Mouse (Mus musculus) E14TG2a.4 (cell line): ENCODE results near the gene Brd3os.

ENCODE experiments used
- H3K27me3 ChIP-seq: 2 replicates; pipeline ENCODE4 v1.6.1; 2014; ENCODE audit warnings: low read length, control low read depth; ENCODE audit not compliant: insufficient read depth
- H3K36me3 ChIP-seq: 2 replicates; pipeline ENCODE4 v1.6.1; 2014; ENCODE audit warnings: low read length, control low read depth; ENCODE audit not compliant: insufficient read depth
- H3K4me1 ChIP-seq: replicated peaks from 2 replicates; pipeline ENCODE4 v1.6.1; 2014; ENCODE audit warnings: low read depth, low read length, control low read depth
- H3K4me3 ChIP-seq: replicated peaks from 2 replicates; pipeline ENCODE4 v1.5.1; 2014; ENCODE audit warnings: mild to moderate bottlenecking, low read length
- H3K9me3 ChIP-seq: 2 replicates; pipeline ENCODE4 v1.6.1; 2014; ENCODE audit warnings: low read length, control low read depth
- CTCF ChIP-seq: conservative IDR thresholded peaks from 2 replicates; pipeline ENCODE4 v1.5.1; 2014; ENCODE audit warnings: low read length
- NANOG ChIP-seq: IDR thresholded peaks from 2 replicates; pipeline ENCODE4 v1.6.1; 2014; ENCODE audit warnings: borderline replicate concordance, low read length, mixed read lengths
- POU5F1 ChIP-seq: IDR thresholded peaks from 2 replicates; pipeline ENCODE4 v1.6.1; 2014; ENCODE audit warnings: low read length, borderline replicate concordance

Brd3os gene

DNA sequence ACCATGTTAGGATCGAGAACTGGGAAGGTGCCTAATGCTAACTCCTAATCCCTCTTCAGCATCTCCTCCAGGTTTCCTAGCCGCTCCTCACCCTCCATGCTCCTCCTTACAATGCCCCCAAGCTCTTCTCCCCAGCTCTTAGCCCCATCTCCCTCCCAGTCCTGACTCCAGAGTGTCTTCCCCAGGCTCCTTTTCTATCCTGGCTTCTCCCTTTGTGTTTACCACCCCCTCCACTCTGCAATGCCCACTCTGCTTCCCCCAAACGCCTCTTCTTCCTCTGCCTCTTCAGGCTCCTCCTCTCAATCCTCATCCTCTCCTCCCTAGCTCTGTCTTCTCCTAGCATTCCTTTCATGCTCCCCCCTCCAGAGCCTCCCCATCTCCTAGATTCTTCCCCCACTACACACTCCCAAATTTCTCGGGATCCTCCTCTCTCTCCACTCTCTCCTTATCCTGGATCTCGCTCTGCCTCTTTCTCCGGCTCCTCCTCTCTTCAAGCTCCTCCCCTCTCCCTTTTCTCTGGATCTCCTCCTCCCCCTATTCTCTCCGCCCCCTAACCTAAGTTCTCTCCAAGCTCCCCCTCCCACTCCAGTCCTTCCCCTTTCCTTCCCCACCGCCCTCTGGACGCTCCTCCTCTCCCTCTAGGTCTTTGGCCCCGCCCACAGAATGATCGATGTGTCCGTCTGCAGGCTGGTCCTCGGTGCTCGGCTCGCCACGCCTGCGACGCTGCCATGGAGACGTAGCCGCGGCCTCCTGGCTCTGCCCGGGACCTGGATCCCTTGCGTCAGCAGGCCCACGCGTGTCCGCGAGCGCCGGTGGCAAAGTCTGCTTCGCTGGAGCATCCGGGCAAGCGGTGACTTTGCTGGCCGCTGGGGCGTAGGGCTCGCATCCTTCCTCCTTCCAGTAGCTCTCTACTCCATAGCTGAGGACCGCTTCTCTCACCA, at the start of gene Brd3os:
Gene Brd3os, plus strand, starts transcription at position 558 of the 941 bp plus-strand sequence.
- peak within 1 kb of the TSS; percentile 86 for H3K4me3 ChIP-seq
- H3K27me3 ChIP-seq: no peaks in the 10 kb centered on the region
- H3K4me1 ChIP-seq: peaks cover 45% of the 10 kb centered on the region
- TF ChIP-seq CTCF (no peak), NANOG (no peak), POU5F1 (no peak)
- peaks cover 29% of the 10 kb centered on the region for H3K36me3 ChIP-seq
- no peaks in the 10 kb centered on the region for H3K9me3 ChIP-seq

GRCm38 (mm10) chr2:27394158-27394832, 47.8 kb upstream of the Brd3os start:
- TF ChIP-seq POU5F1: no peak
- no peak for TF ChIP-seq CTCF
- no peak for TF ChIP-seq NANOG
- H3K4me1 ChIP-seq: peaks cover 67% of the 10 kb centered on the region
- no peaks in the 10 kb centered on the region for H3K36me3 ChIP-seq
- peaks cover 3% of the 10 kb centered on the region; the same call in 1 of the 2 replicates for H3K9me3 ChIP-seq
- H3K4me3 ChIP-seq: no peak overlapping the region
- no peaks in the 10 kb centered on the region for H3K27me3 ChIP-seq

DNA sequence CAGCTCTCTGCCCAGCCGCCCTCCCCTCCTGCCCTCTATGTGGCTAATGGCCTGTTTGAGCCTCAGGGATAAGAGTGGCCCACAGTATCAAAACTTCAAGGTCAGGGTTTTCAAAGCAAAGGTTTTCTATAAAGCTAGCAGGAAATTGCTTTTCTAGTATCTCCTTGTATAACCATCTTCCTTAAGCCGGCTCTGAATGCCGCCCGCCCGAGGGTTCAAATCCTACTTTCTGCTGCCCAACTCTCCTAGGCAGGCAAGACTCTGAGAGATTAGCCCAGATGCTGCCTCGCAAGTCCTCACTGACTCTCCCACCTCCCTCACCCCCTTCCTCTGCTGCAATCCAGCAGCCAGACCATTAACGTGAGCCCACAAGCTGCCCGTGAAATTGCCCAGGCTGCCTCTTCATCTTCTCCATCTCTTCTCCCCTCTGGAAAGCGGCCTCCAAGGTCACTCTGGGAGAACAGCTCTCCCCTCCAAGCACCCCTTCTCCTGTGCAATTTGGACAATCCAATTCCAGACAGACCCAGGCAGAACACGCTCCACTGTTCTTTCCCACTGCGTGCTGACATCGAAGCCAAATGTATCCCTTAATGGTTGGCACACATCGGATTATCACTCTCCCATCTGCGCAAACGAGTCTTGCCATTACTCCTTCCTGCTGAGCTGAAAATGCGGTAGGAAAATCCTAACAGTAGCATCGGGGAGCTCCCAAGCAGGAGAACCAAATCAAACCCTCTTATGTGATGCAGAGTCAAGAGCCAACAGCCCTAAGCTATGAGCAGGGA, 45.3 kb upstream of the Brd3os start:
- no peaks in the 10 kb centered on the region for H3K36me3 ChIP-seq
- no peaks in the 10 kb centered on the region for H3K27me3 ChIP-seq
- H3K4me1 ChIP-seq: peaks cover 51% of the 10 kb centered on the region
- peaks cover 7% of the 10 kb centered on the region; the same call in 1 of the 2 replicates for H3K9me3 ChIP-seq
- TF ChIP-seq CTCF (no peak), POU5F1 (no peak), NANOG (no peak)
- no peak overlapping the region for H3K4me3 ChIP-seq

- Histone ChIP-seq H3K36me3 (no peaks in the 10 kb centered on the region), H3K27me3 (no peaks in the 10 kb centered on the region), H3K4me3 (no peak overlapping the region), H3K4me1 (peaks cover 65% of the 10 kb centered on the region), H3K9me3 (peaks cover 7% of the 10 kb centered on the region; the same call in 1 of the 2 replicates)
- no peak for TF ChIP-seq NANOG
- TF ChIP-seq CTCF: no peak
- no peak for TF ChIP-seq POU5F1
Observed at GRCm38 (mm10) chr2:27400083-27400482, 42.0 kb upstream of the Brd3os start.

GRCm38 (mm10) chr2:27401544-27401943, 40.6 kb upstream of the Brd3os start:
- no peak overlapping the region for H3K4me3 ChIP-seq
- no peaks in the 10 kb centered on the region for H3K36me3 ChIP-seq
- H3K9me3 ChIP-seq: peaks cover 7% of the 10 kb centered on the region; the same call in 1 of the 2 replicates
- H3K4me1 ChIP-seq: peaks cover 65% of the 10 kb centered on the region
- no peaks in the 10 kb centered on the region for H3K27me3 ChIP-seq
- TF ChIP-seq NANOG (no peak), CTCF (no peak), POU5F1 (no peak)

GRCm38 (mm10) chr2:27404375-27405093, 37.6 kb upstream of the Brd3os start:
- H3K4me3 ChIP-seq: no peak overlapping the region
- H3K27me3 ChIP-seq: no peaks in the 10 kb centered on the region
- H3K9me3 ChIP-seq: peaks cover 2% of the 10 kb centered on the region; the same call in 1 of the 2 replicates
- H3K4me1 ChIP-seq: peaks cover 67% of the 10 kb centered on the region
- H3K36me3 ChIP-seq: no peaks in the 10 kb centered on the region
- no peak for TF ChIP-seq CTCF
- TF ChIP-seq POU5F1: no peak
- no peak for TF ChIP-seq NANOG

GRCm38 (mm10) chr2:27405094-27405884, 36.8 kb upstream of the Brd3os start:
- TF ChIP-seq POU5F1 (no peak), NANOG (no peak), CTCF (no peak)
- H3K4me1 ChIP-seq: peaks cover 74% of the 10 kb centered on the region
- no peaks in the 10 kb centered on the region for H3K36me3 ChIP-seq
- no peaks in the 10 kb centered on the region for H3K9me3 ChIP-seq
- H3K27me3 ChIP-seq: no peaks in the 10 kb centered on the region
- H3K4me3 ChIP-seq: 0 out of 2 replicates have a peak overlapping the region, but pooled peaks have one; percentile 13
